Mouse (Mus musculus) neural tube, embryonic 14.5 days (tissue): ENCODE results near the gene Tmem89. TPM values are rescaled to one million over a fixed set of nuclear protein-coding genes. Genes with fewer than 3 reads are reported as not detected.

Experiments
- ATAC-seq: fragments of 200-750 bp; cut with Nextera tagmentation; 2 replicates; pipeline ENCODE4 v1.8.0; 2017; ENCODE audit warnings: low read depth, mild to moderate bottlenecking, moderate TSS enrichment, moderate library complexity
- H3K27ac ChIP-seq: fragments of 300-500 bp; sonication (generic); 2 replicates; pipeline ENCODE4 v1.5.1; 2014; ENCODE audit warnings: low read depth, mild to moderate bottlenecking, control low read depth, low read length, moderate library complexity, mixed read lengths
- H3K27me3 ChIP-seq: fragments of 300-500 bp; sonication (generic); 2 replicates; pipeline ENCODE4 v1.6.1; 2014; ENCODE audit warnings: low read length; ENCODE audit not compliant: control insufficient read depth, insufficient read depth
- H3K36me3 ChIP-seq: fragments of 300-500 bp; sonication (generic); 2 replicates; pipeline ENCODE4 v1.6.1; 2014; ENCODE audit warnings: low read length, mixed read lengths; ENCODE audit not compliant: control insufficient read depth, insufficient read depth
- H3K4me1 ChIP-seq: fragments of 300-500 bp; sonication (generic); 2 replicates; pipeline ENCODE4 v1.6.1; 2014; ENCODE audit warnings: low read length; ENCODE audit not compliant: control insufficient read depth, insufficient read depth
- H3K4me2 ChIP-seq: fragments of 300-500 bp; sonication (generic); 2 replicates; pipeline ENCODE4 v1.6.1; 2014; ENCODE audit warnings: mild to moderate bottlenecking, low read depth, low read length, control low read depth
- H3K4me3 ChIP-seq: fragments of 300-500 bp; sonication (generic); 2 replicates; pipeline ENCODE4 v1.5.1; 2014; ENCODE audit warnings: low read depth, low read length, control low read depth, mixed read lengths
- H3K9ac ChIP-seq: fragments of 300-500 bp; sonication (generic); replicated peaks from 2 replicates; pipeline ENCODE4 v1.6.1; 2014; ENCODE audit warnings: low read depth, mild to moderate bottlenecking, control low read depth, low read length, mixed read lengths
- H3K9me3 ChIP-seq: fragments of 300-500 bp; sonication (generic); 2 replicates; pipeline ENCODE4 v1.6.1; 2016; ENCODE audit warnings: low read length; ENCODE audit not compliant: control insufficient read depth
- WGBS: fragments of 180-500 bp; shearing (Covaris S2); extraction: QIAGEN DNeasy Blood & Tissue Kit; methylation state at CpG from one replicate; pipeline ENCODE4 v1.1.7; 2014; 5-methylcytosine and 5-hydroxymethylcytosine counted together
- polyA plus RNA-seq: library from polyadenylated mRNA; unstranded; fragments of >200 nt; fragmentation: Nextera tagmentation; extraction: Ambion mirVana; gene quantifications from 2 replicates; pipeline ENCODE4 v1.2.1, GENCODE M21; 2014

Tmem89 gene
- not detected in 2 replicates for polyA plus RNA-seq

DNA sequence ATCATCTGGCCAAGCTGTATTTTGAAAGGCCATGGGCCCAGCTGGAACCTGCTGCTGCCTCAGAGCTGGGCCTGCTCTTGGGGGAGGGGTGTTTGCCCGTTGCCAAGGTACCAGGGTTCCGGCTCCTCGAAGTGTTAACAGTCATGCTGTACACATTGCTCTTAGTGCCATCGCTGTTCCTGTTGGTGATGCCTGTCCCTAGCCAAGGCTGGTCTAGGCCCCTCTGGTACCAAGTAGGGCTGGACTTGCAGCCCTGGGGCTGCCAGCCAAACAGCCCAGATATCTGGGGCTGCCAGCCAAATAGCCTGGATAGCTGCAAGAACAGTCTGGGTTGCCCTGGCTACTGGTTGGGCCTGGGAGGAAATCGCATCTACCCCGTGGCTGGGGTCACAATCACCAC lies at the start of gene Tmem89:
Gene Tmem89 (plus strand): TSS at position 129 of the 400 bp plus-strand sequence.
- no peak within 1 kb of the TSS for H3K27ac ChIP-seq
- peaks cover 3% of the 10 kb centered on the region; the same call in 1 of the 2 replicates for H3K4me1 ChIP-seq
- no peak within 1 kb of the TSS for H3K4me2 ChIP-seq
- ATAC-seq: peak; percentile 89
- H3K36me3 ChIP-seq: peaks cover 3% of the 10 kb centered on the region; the same call in 1 of the 2 replicates
- H3K9me3 ChIP-seq: no peaks in the 10 kb centered on the region
- 61% methylated on average over 6 of the region's 6 CpGs for WGBS
- no peak within 1 kb of the TSS for H3K9ac ChIP-seq
- H3K4me3 ChIP-seq: no peak within 1 kb of the TSS
- H3K27me3 ChIP-seq: no peaks in the 10 kb centered on the region

DNA sequence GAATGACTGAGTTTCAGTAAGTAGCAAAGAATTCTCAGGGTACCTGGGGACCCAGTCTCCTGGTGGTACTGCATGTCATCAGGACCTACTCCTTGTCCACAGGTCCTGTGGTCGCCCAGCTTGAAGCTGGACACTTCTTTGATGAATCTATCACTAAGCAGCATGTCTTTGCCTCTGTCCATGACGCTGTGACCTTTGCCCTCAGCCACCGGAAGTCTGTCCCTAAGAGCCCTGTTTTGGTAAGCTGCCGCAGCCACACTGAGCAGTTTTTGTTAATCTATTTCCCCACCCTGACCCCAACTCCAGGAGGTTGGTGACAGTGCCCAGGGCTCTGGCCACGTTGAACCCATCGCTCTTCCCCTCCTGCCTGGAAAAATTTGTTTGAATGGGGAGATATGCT lies 2.1 kb upstream of the Tmem89 start:
- H3K27me3 ChIP-seq: no peaks in the 10 kb centered on the region
- H3K36me3 ChIP-seq: peaks cover 3% of the 10 kb centered on the region; the same call in 1 of the 2 replicates
- peaks cover 3% of the 10 kb centered on the region; the same call in 1 of the 2 replicates for H3K4me1 ChIP-seq
- no peaks in the 10 kb centered on the region for H3K9me3 ChIP-seq
- no peak for ATAC-seq
- H3K9ac ChIP-seq: no peak overlapping the region
- no peak overlapping the region for H3K27ac ChIP-seq
- WGBS: 75% methylated on average over 6 of the region's 6 CpGs
- H3K4me3 ChIP-seq: no peak overlapping the region
- no peak overlapping the region for H3K4me2 ChIP-seq

DNA sequence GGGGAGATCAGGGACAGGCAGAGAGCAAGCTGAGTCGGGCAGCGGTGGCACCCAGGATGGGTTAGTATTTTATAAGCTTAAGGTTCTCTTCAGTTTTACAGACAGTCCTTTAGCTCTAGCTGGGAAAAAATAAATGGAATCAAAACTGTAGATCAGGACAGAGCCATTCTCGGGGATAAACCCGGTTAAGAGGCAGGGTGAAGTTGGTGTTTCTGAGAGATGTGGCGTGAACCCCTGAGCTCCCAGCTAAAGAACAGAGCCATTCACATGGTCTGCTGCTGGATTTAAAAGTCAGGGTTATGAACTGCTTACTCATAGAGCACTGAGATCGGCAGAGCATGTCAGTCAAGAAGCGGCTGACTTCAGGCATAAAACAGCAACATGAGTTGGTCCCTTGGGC lies 1.3 kb upstream of the Tmem89 start:
- no peaks in the 10 kb centered on the region for H3K9me3 ChIP-seq
- peaks cover 3% of the 10 kb centered on the region; the same call in 1 of the 2 replicates for H3K36me3 ChIP-seq
- peaks cover 3% of the 10 kb centered on the region; the same call in 1 of the 2 replicates for H3K4me1 ChIP-seq
- H3K27ac ChIP-seq: no peak overlapping the region
- 87% methylated on average over 7 of the region's 7 CpGs for WGBS
- H3K27me3 ChIP-seq: no peaks in the 10 kb centered on the region
- no peak overlapping the region for H3K4me3 ChIP-seq
- H3K4me2 ChIP-seq: no peak overlapping the region
- no peak overlapping the region for H3K9ac ChIP-seq
- ATAC-seq: no peak

DNA sequence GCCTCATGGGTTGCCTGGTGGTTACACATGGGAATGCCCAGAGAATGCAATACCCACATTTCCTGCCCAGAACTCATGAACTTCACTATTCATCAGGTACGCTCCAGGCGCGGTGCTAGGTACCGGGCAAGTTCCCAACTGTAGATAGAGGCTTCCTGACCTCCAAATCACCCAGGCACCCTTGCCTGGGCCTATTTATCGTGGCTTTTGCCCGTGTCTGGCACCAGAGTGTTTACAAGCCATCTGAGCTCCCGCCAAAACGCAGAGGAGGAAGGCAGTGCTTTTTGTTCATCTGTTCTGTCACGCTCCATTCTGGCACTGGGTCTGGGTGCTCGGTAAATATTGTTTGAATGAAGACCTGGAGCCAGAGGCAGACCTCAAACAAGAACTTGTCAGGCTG lies 798 bp upstream of the Tmem89 start:
- Histone ChIP-seq H3K4me1 (peaks cover 3% of the 10 kb centered on the region; the same call in 1 of the 2 replicates), H3K27ac (no peak overlapping the region), H3K9me3 (no peaks in the 10 kb centered on the region), H3K36me3 (peaks cover 3% of the 10 kb centered on the region; the same call in 1 of the 2 replicates), H3K27me3 (no peaks in the 10 kb centered on the region), H3K4me2 (no peak overlapping the region), H3K9ac (no peak overlapping the region), H3K4me3 (no peak overlapping the region)
- 71% methylated on average over 10 of the region's 10 CpGs for WGBS
- no peak for ATAC-seq

DNA sequence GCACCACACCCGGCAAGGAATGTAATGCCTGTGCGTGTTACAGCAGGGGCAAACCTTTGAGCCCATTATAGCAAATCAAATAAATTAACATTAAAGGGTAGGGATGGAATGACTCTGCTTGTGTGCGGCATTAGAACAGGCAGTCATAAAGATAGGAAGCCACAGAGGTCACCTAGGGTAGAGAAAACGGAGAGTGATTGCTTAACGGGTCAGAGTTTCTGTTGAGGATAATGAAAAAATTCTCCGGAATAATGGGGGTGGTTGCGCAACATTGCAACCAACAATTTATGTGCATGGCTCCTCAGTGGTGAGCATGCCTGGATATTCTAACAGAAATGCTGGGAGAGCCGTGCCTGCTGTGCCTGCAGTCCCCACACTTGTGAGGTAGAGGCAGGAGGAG lies 11.5 kb downstream of the Tmem89 start:
- no peaks in the 10 kb centered on the region for H3K9me3 ChIP-seq
- no peak overlapping the region for H3K27ac ChIP-seq
- no peaks in the 10 kb centered on the region for H3K36me3 ChIP-seq
- no peaks in the 10 kb centered on the region for H3K4me1 ChIP-seq
- H3K4me2 ChIP-seq: no peak overlapping the region
- no peak overlapping the region for H3K4me3 ChIP-seq
- 58% methylated on average over 8 of the region's 8 CpGs for WGBS
- ATAC-seq: no peak
- H3K27me3 ChIP-seq: no peaks in the 10 kb centered on the region
- H3K9ac ChIP-seq: no peak overlapping the region

DNA sequence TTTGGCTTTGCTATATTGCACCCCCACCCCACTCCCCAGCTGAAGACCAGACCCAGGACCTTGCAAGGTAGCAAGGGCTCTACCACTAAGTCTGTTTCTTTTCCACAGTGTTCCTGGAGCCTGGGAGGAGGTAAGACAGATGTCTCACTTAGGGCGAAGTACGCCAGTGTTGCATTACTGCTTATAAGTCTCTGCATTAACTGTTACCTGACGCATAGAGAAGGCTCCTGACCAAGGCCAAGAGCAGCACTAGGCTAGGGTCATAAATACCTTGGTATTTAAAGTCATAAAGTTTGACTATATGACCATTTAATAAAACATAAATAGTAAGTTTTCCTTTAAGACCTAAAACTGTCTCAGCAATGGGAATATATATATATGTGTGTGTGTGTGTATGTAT lies 14.0 kb downstream of the Tmem89 start:
- ATAC-seq: no peak
- H3K36me3 ChIP-seq: no peaks in the 10 kb centered on the region
- H3K4me1 ChIP-seq: no peaks in the 10 kb centered on the region
- WGBS: 90% methylated on average over 3 of the region's 3 CpGs
- H3K4me3 ChIP-seq: no peak overlapping the region
- H3K27ac ChIP-seq: no peak overlapping the region
- H3K9ac ChIP-seq: no peak overlapping the region
- no peaks in the 10 kb centered on the region for H3K9me3 ChIP-seq
- no peaks in the 10 kb centered on the region for H3K27me3 ChIP-seq
- H3K4me2 ChIP-seq: no peak overlapping the region

DNA sequence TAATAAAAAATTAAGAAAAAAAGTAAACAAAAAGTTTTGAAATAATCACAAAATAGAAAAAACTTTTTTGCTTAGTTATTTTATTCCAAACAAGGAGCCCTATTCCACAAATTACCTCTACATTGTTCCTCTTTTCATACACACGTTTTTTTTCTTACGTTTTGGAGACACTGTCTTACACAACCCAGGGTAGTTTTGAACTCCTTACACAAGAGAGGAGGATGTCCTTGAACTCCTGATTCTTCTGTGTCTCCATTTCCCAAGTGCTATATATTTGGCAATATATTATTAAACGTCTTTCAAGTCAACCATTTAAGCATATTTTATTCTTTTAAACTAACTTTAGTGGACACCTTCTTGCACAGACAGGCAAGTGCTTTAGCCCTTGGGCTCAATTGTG lies 21.6 kb downstream of the Tmem89 start:
- Histone ChIP-seq H3K9me3 (no peaks in the 10 kb centered on the region), H3K4me2 (no peak overlapping the region), H3K9ac (no peak overlapping the region), H3K27ac (no peak overlapping the region), H3K36me3 (peaks cover 8% of the 10 kb centered on the region; the same call in 1 of the 2 replicates), H3K4me1 (peaks cover 4% of the 10 kb centered on the region), H3K4me3 (no peak overlapping the region; the same call in 1 of the 2 replicates), H3K27me3 (no peaks in the 10 kb centered on the region)
- peak; percentile 9; the same call in 1 of the 2 replicates for ATAC-seq
- WGBS: 15% methylated on average over 3 of the region's 3 CpGs

DNA sequence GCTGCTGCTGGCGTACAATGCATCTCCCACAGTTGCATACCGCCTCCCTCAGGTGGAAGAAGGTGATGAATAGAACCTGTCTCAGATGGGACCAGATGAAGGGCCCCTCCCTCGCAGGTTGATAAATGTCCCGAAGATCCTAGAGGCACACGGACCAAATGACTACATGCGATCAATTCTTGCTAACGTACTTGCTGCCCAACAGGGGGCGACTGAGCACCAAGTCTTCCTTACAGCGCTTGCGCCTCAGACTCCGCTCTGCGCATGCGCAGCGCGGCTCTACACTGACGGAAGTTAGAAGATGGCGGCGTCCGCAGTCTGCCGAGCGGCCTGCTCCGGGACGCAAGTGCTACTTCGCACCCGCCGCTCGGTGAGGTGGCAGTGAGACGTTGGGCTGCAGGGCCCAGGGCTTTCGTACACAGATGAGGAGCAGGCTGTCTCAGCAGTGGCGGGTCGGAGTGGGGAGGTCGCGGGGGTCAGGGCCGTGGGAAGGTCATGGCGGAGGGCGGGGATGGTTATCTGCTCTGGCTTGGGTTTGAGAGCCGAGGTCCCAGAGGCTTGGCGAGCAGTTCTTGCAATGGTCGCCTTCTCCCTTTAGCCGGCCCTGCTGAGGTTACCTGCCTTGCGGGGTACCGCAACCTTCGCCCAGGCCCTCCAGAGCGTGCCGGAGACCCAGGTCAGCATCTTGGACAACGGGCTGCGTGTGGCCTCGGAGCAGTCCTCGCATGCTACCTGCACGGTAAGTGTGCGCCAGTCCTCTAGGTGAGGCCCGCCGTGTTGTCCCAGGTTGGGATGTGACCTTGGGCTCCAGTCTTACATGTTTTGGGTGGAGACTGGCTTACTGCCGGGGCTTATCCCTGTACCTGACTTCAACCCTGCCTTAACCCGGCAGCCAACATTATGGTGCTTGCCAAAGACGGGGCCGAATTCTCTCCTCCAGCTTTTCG lies 22.3 kb downstream of the Tmem89 start, which contains the start of gene Uqcrc1:
Gene Uqcrc1 (plus strand): TSS at position 216 of the 947 bp plus-strand sequence.
- 1% methylated on average over 58 of the region's 58 CpGs for WGBS
- peak within 1 kb of the TSS; percentile 93 for H3K4me3 ChIP-seq
- H3K4me1 ChIP-seq: peaks cover 4% of the 10 kb centered on the region
- peak within 1 kb of the TSS; percentile 90 for H3K9ac ChIP-seq
- H3K4me2 ChIP-seq: peak within 1 kb of the TSS; percentile 58
- ATAC-seq: peak; percentile 92
- peak within 1 kb of the TSS; percentile 69 for H3K27ac ChIP-seq
- no peaks in the 10 kb centered on the region for H3K27me3 ChIP-seq
- peaks cover 8% of the 10 kb centered on the region for H3K36me3 ChIP-seq
- H3K9me3 ChIP-seq: no peaks in the 10 kb centered on the region

DNA sequence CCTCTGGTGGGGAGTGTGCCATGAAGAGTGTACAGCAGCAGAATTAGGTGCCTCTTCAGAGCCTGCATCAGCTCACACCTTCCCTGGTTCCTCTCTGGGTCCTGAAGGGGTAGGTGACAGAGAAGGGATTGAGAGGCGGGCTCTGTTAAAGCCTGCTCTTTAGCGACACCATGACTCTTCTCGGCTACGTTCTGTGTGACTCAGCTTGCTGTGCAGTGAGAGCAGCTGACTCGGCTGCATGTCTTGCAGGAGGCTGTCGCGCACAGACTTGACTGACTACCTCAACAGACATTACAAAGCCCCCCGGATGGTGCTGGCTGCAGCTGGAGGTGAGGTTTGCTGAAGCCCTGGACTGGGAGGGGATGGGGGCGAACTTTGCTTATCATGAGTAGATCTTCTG lies 30.7 kb downstream of the Tmem89 start:
- H3K36me3 ChIP-seq: peaks cover 69% of the 10 kb centered on the region
- no peak for ATAC-seq
- WGBS: 82% methylated on average over 9 of the region's 9 CpGs

More for the DNA sequence above, 30.7 kb downstream of the Tmem89 start:
- Histone ChIP-seq H3K27me3 (no peaks in the 10 kb centered on the region), H3K27ac (no peak overlapping the region), H3K9me3 (no peaks in the 10 kb centered on the region), H3K4me3 (no peak overlapping the region), H3K9ac (no peak overlapping the region), H3K4me1 (no peaks in the 10 kb centered on the region), H3K4me2 (no peak overlapping the region)
